Mouse (Mus musculus) lung, embryonic 16.5 days (tissue): ENCODE measurements around the gene Cbr1. TPM values are rescaled to one million over a fixed set of nuclear protein-coding genes. Genes with fewer than 3 reads are reported as not detected.
"Not testable (repeated sequence)": the region's sequence is repeated elsewhere in the genome, so short reads cannot be mapped to it uniquely, and the experiment has no call there.

Experiments
- ATAC-seq: fragments of 200-750 bp; cut with Nextera tagmentation; 2 replicates; pipeline ENCODE4 v1.8.0; 2017; ENCODE audit warnings: low read depth, mild to moderate bottlenecking, moderate library complexity
- H3K27ac ChIP-seq: fragments of 300-500 bp; sonication (generic); 2 replicates; pipeline ENCODE4 v1.5.1; 2014; ENCODE audit warnings: mild to moderate bottlenecking, control low read depth, low read length
- H3K27me3 ChIP-seq: fragments of 300-500 bp; sonication (generic); 2 replicates; pipeline ENCODE4 v1.6.1; 2014; ENCODE audit warnings: low read depth, low read length, mixed read lengths; ENCODE audit not compliant: control insufficient read depth, insufficient read depth
- H3K36me3 ChIP-seq: fragments of 300-500 bp; sonication (generic); 2 replicates; pipeline ENCODE4 v1.6.1; 2014; ENCODE audit warnings: low read length; ENCODE audit not compliant: control insufficient read depth, insufficient read depth
- H3K4me1 ChIP-seq: fragments of 300-500 bp; sonication (generic); replicated peaks from 2 replicates; pipeline ENCODE4 v1.6.1; 2014; ENCODE audit warnings: low read length, mixed read lengths; ENCODE audit not compliant: control insufficient read depth, insufficient read depth
- H3K4me2 ChIP-seq: fragments of 300-500 bp; sonication (generic); 2 replicates; pipeline ENCODE4 v1.6.1; 2014; ENCODE audit warnings: low read depth, low read length, control low read depth
- H3K4me3 ChIP-seq: fragments of 300-500 bp; sonication (generic); 2 replicates; pipeline ENCODE4 v1.5.1; 2014; ENCODE audit warnings: mild to moderate bottlenecking, low read length, control low read depth
- H3K9ac ChIP-seq: fragments of 300-500 bp; sonication (generic); 2 replicates; pipeline ENCODE4 v1.6.1; 2014; ENCODE audit warnings: low read length, control low read depth
- H3K9me3 ChIP-seq: fragments of 300-500 bp; sonication (generic); 2 replicates; pipeline ENCODE4 v1.6.1; 2016; ENCODE audit warnings: low read length; ENCODE audit not compliant: control insufficient read depth
- WGBS: fragments of 180-500 bp; shearing (Covaris S2); extraction: QIAGEN DNeasy Blood & Tissue Kit; methylation state at CpG from one replicate; pipeline ENCODE4 v1.1.7; 2014; 5-methylcytosine and 5-hydroxymethylcytosine counted together
- polyA plus RNA-seq: library from polyadenylated mRNA; unstranded; fragments of >200 nt; fragmentation: Nextera tagmentation; extraction: Ambion mirVana; gene quantifications from 2 replicates; pipeline ENCODE4 v1.2.1, GENCODE M21; 2015

The Cbr1 gene
- polyA plus RNA-seq, 1 experiment from 2014 or later = 95.2 TPM

GRCm38 (mm10) chr16:93608731-93609130, 3.1 kb downstream of the Cbr1 start:
- Histone ChIP-seq H3K27me3 (no peaks in the 10 kb centered on the region), H3K4me3 (peak overlapping the region; percentile 76), H3K4me2 (peak overlapping the region; percentile 91), H3K36me3 (peaks cover 4% of the 10 kb centered on the region; the same call in 1 of the 2 replicates), H3K27ac (no peak overlapping the region), H3K9ac (no peak overlapping the region), H3K9me3 (no peaks in the 10 kb centered on the region), H3K4me1 (peaks cover 12% of the 10 kb centered on the region)
- no peak for ATAC-seq
- WGBS = 50% methylated on average over 7 of the region's 8 CpGs

DNA sequence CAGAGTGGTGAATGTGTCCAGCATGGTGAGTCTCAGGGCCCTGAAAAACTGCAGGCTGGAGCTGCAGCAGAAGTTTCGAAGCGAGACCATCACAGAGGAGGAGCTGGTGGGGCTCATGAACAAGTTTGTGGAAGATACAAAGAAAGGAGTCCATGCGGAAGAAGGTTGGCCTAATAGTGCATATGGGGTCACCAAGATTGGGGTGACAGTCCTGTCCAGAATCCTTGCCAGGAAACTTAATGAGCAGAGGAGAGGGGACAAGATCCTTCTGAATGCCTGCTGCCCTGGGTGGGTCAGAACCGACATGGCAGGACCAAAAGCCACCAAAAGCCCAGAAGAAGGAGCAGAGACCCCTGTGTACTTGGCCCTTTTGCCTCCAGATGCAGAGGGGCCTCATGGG, 4.1 kb downstream of the Cbr1 start:
- Histone ChIP-seq H3K36me3 (peaks cover 4% of the 10 kb centered on the region; the same call in 1 of the 2 replicates), H3K27me3 (no peaks in the 10 kb centered on the region), H3K9ac (no peak overlapping the region), H3K4me2 (no peak overlapping the region), H3K9me3 (no peaks in the 10 kb centered on the region), H3K4me1 (peaks cover 4% of the 10 kb centered on the region), H3K27ac (no peak overlapping the region), H3K4me3 (no peak overlapping the region)
- 85% methylated on average over 4 of the region's 4 CpGs for WGBS
- ATAC-seq = no peak

- Histone ChIP-seq H3K4me3 (no peak overlapping the region), H3K4me2 (no peak overlapping the region), H3K4me1 (peaks cover 3% of the 10 kb centered on the region; the same call in 1 of the 2 replicates), H3K9ac (no peak overlapping the region), H3K9me3 (no peaks in the 10 kb centered on the region), H3K27ac (no peak overlapping the region), H3K27me3 (no peaks in the 10 kb centered on the region), H3K36me3 (peaks cover 4% of the 10 kb centered on the region; the same call in 1 of the 2 replicates)
- ATAC-seq = no peak
- 79% methylated on average over 4 of the region's 4 CpGs for WGBS
Measured at GRCm38 (mm10) chr16:93610961-93611360, 5.3 kb downstream of the Cbr1 start.

DNA sequence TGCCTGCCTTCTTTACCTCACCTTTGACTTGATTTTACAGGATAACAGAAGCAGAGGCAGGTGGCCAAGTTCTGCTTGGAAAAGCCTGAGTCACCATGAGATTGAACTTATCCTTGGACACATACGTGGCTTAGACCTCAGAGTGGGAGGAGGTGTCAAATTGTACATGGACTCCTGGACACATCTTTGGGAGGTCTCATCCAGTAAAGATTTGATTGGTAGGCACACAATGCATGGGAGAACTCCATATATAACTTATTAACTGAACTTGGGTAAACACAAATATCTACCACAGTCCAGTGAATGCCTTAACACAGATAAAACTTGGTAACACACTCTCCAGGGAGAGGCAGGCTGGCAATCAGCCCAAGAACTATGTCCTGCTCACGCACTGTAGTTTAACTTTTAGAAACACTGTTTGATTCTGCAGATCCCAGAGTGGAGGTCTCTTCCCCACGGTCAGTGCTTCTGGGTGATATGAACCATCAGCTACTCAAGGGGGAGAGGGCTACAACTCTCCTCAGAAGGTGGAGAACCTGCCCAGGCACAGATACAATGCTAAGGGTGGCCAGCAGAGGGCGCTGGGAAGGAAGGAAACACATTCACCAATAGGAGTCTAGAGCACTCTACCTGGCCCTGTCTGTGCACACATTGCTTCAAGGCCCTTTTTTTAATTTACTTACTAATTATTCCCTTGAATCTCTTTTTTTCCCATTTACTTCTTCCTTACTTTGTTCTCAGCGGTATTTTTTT, 9.6 kb downstream of the Cbr1 start:
- ATAC-seq = no peak; the same call in 1 of the 2 replicates
- Histone ChIP-seq H3K4me2 (no peak overlapping the region), H3K4me1 (no peaks in the 10 kb centered on the region), H3K4me3 (no peak overlapping the region), H3K27me3 (no peaks in the 10 kb centered on the region), H3K9me3 (no peaks in the 10 kb centered on the region), H3K9ac (no peak overlapping the region), H3K27ac (no peak overlapping the region), H3K36me3 (peaks cover 4% of the 10 kb centered on the region; the same call in 1 of the 2 replicates)
- WGBS = 24% methylated on average over 5 of the region's 5 CpGs

DNA sequence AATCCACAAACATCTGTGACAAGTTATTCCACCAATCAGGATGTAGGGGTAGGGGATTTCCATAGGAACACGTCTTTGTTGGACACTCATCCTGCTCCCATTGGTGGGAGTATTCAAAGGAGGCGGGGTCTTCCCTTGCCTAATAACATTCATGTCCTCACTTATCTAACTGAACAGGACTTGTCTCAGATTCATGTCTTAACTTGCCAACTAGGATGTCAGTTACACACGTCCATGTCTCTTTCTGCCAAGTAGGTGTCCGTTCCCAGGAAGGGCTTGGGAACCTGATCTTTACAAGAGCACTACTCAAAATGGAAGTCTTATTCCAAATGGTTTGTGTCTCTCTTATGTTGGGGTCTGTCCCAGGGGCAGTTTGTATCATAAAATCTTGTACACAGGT, 18.1 kb downstream of the Cbr1 start:
- H3K4me2 ChIP-seq, H3K27me3 ChIP-seq, H3K9ac ChIP-seq, H3K27ac ChIP-seq, H3K4me1 ChIP-seq, H3K9me3 ChIP-seq, ATAC-seq, H3K4me3 ChIP-seq, H3K36me3 ChIP-seq: not testable (repeated sequence)
- WGBS = 86% methylated on average over 4 of the region's 4 CpGs

- WGBS = 72% methylated on average over 4 of the region's 4 CpGs
- Histone ChIP-seq H3K9me3 (no peaks in the 10 kb centered on the region), H3K4me3 (no peak overlapping the region), H3K9ac (no peak overlapping the region), H3K27me3 (no peaks in the 10 kb centered on the region), H3K36me3 (no peaks in the 10 kb centered on the region), H3K27ac (no peak overlapping the region), H3K4me1 (no peaks in the 10 kb centered on the region), H3K4me2 (no peak overlapping the region)
- ATAC-seq = no peak
Measured at GRCm38 (mm10) chr16:93624671-93625070, 19.0 kb downstream of the Cbr1 start.

GRCm38 (mm10) chr16:93626745-93627144, 21.1 kb downstream of the Cbr1 start:
- no peak overlapping the region for H3K4me2 ChIP-seq
- WGBS = 4% methylated on average over 1 of the region's 1 CpGs
- H3K4me3 ChIP-seq = no peak overlapping the region
- H3K36me3 ChIP-seq = no peaks in the 10 kb centered on the region
- no peaks in the 10 kb centered on the region for H3K27me3 ChIP-seq
- H3K9me3 ChIP-seq = no peaks in the 10 kb centered on the region
- H3K9ac ChIP-seq = no peak overlapping the region
- no peak for ATAC-seq
- H3K4me1 ChIP-seq = no peaks in the 10 kb centered on the region
- no peak overlapping the region for H3K27ac ChIP-seq

- Histone ChIP-seq H3K4me2 (no peak within 1 kb of the TSS), H3K9ac (no peak within 1 kb of the TSS), H3K9me3 (no peaks in the 10 kb centered on the region), H3K4me3 (no peak within 1 kb of the TSS), H3K27ac (no peak within 1 kb of the TSS), H3K36me3 (no peaks in the 10 kb centered on the region), H3K4me1 (no peaks in the 10 kb centered on the region), H3K27me3 (no peaks in the 10 kb centered on the region)
- no peak for ATAC-seq
- WGBS = 72% methylated on average over 23 of the region's 23 CpGs
Measured at GRCm38 (mm10) chr16:93627761-93628400, 22.2 kb downstream of the Cbr1 start, which contains the start of gene Gm5678. Gene Gm5678 (plus strand): TSS chr16:93628097.

DNA sequence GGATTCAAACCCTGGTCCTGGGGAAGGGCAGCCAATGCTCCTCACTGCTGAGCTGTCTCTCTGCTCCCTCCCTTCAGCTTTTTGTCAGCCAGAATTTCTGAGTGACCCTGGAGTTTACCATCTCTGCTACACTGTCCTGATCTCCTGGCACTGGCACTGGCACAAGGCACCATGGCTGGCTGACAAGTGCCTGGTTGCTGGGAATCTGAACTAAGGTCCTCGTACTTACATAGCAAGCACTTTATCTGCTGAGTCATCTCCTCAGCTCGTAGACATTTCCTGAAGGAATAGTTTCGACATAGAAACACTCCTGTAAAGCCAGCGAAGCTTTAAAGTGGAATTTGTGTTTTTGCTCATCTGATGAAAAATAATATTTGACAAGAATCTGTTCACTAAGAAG, 38.4 kb downstream of the Cbr1 start:
- WGBS = 33% methylated on average over 4 of the region's 4 CpGs
- Histone ChIP-seq H3K9me3 (no peaks in the 10 kb centered on the region), H3K4me2 (no peak overlapping the region), H3K4me3 (no peak overlapping the region), H3K36me3 (no peaks in the 10 kb centered on the region), H3K4me1 (no peaks in the 10 kb centered on the region), H3K27me3 (no peaks in the 10 kb centered on the region), H3K9ac (no peak overlapping the region), H3K27ac (no peak overlapping the region)
- no peak for ATAC-seq
